Mouse (Mus musculus) limb, embryonic 14.5 days (tissue): Measurements from ENCODE around the gene Foxm1. TPM values are rescaled to one million over a fixed set of nuclear protein-coding genes. Genes with fewer than 3 reads are reported as not detected.

ENCODE experiments used
- ATAC-seq: fragments of 200-750 bp; cut with Nextera tagmentation; 2 replicates; pipeline ENCODE4 v1.8.0; 2017; ENCODE audit warnings: low read depth, moderate number of reproducible peaks, moderate TSS enrichment; ENCODE audit not compliant: low FRiP score
- DNase-seq: peaks from one replicate; pipeline ENCODE4 v3.0.0-alpha.2; 2015; ENCODE audit warnings: low spot score
- H3K27ac ChIP-seq: fragments of 300-500 bp; sonication (generic); replicated peaks from 2 replicates; pipeline ENCODE4 v1.5.1; 2014; ENCODE audit warnings: low read depth, mild to moderate bottlenecking, low read length, moderate library complexity, mixed read lengths
- H3K27me3 ChIP-seq: fragments of 300-500 bp; sonication (generic); 2 replicates; pipeline ENCODE4 v1.6.1; 2014; ENCODE audit warnings: low read length, mixed read lengths; ENCODE audit not compliant: control insufficient read depth, insufficient read depth
- H3K36me3 ChIP-seq: fragments of 300-500 bp; sonication (generic); 2 replicates; pipeline ENCODE4 v1.6.1; 2014; ENCODE audit warnings: mild to moderate bottlenecking, low read length, moderate library complexity, mixed read lengths; ENCODE audit not compliant: control insufficient read depth, insufficient read depth
- H3K4me1 ChIP-seq: fragments of 300-500 bp; sonication (generic); 2 replicates; pipeline ENCODE4 v1.6.1; 2014; ENCODE audit warnings: antibody characterized with exemption, low read length, mixed read lengths; ENCODE audit not compliant: control insufficient read depth, insufficient read depth
- H3K4me2 ChIP-seq: fragments of 300-500 bp; sonication (generic); replicated peaks from 2 replicates; pipeline ENCODE4 v1.6.1; 2014; ENCODE audit warnings: low read depth, mild to moderate bottlenecking, low read length, moderate library complexity; ENCODE audit not compliant: severe bottlenecking
- H3K4me3 ChIP-seq: fragments of 300-500 bp; sonication (generic); replicated peaks from 2 replicates; pipeline ENCODE4 v1.5.1; 2014; ENCODE audit warnings: low read length
- H3K9ac ChIP-seq: fragments of 300-500 bp; sonication (generic); 2 replicates; pipeline ENCODE4 v1.6.1; 2014; ENCODE audit warnings: mild to moderate bottlenecking, low read depth, low read length, moderate library complexity; ENCODE audit not compliant: severe bottlenecking
- H3K9me3 ChIP-seq: fragments of 300-500 bp; sonication (generic); 2 replicates; pipeline ENCODE4 v1.6.1; 2016; ENCODE audit warnings: low read length; ENCODE audit not compliant: control insufficient read depth
- POLR2A ChIP-seq: fragments of 200-500 bp; IDR thresholded peaks from 2 replicates; pipeline ENCODE4 v1.8.0; 2012; ENCODE audit warnings: inconsistent platforms, mild to moderate bottlenecking, moderate library complexity, borderline replicate concordance; ENCODE audit not compliant: insufficient read depth, insufficient read length; ENCODE audit errors: extremely low read depth
- WGBS: fragments of 180-500 bp; shearing (Covaris S2); extraction: QIAGEN DNeasy Blood & Tissue Kit; methylation state at CpG from one replicate; pipeline ENCODE4 v1.1.7; 2014; 5-methylcytosine and 5-hydroxymethylcytosine counted together
- polyA plus RNA-seq, 2 experiments: library from polyadenylated mRNA; depleted of rRNA in 1 of 2; stranded (reverse) in 1 of 2; unstranded in 1 of 2; fragments of >200 nt; fragmentation: Nextera tagmentation in 1 of 2; extraction: Ambion mirVana in 1 of 2; gene quantifications; 2 replicates each; pipeline versions ENCODE4 v1.2.1 to v1.2.3; 2012 to 2014

Foxm1 gene
- polyA plus RNA-seq, 2 experiments: 30.9 to 81.2 TPM

GRCm38 (mm10) chr6:128363007-128363825 is 449 bp downstream of the Foxm1 start:
- Histone ChIP-seq H3K9ac (peak overlapping the region; percentile 90), H3K27me3 (no peaks in the 10 kb centered on the region), H3K9me3 (no peaks in the 10 kb centered on the region), H3K4me2 (peak overlapping the region; percentile 93), H3K4me3 (peak overlapping the region; percentile 87), H3K36me3 (peaks cover 31% of the 10 kb centered on the region), H3K27ac (peak overlapping the region; percentile 93), H3K4me1 (peaks cover 12% of the 10 kb centered on the region)
- peak; percentile 34 for ATAC-seq
- WGBS: 3% methylated on average over 42 of the region's 46 CpGs
- TF ChIP-seq POLR2A: no peak
- DNase-seq: peak; percentile 58

GRCm38 (mm10) chr6:128364721-128365120 is 2.0 kb downstream of the Foxm1 start:
- no peak overlapping the region for H3K9ac ChIP-seq
- H3K36me3 ChIP-seq: peaks cover 38% of the 10 kb centered on the region
- H3K4me2 ChIP-seq: no peak overlapping the region
- no peaks in the 10 kb centered on the region for H3K27me3 ChIP-seq
- no peak for DNase-seq
- TF ChIP-seq POLR2A: no peak
- H3K4me3 ChIP-seq: no peak overlapping the region
- H3K27ac ChIP-seq: no peak overlapping the region
- no peak for ATAC-seq
- peaks cover 12% of the 10 kb centered on the region for H3K4me1 ChIP-seq
- WGBS: 84% methylated on average over 6 of the region's 6 CpGs
- no peaks in the 10 kb centered on the region for H3K9me3 ChIP-seq

GRCm38 (mm10) chr6:128366466-128366865 is 3.7 kb downstream of the Foxm1 start:
- H3K36me3 ChIP-seq: peaks cover 55% of the 10 kb centered on the region
- H3K4me2 ChIP-seq: no peak overlapping the region
- H3K9me3 ChIP-seq: no peaks in the 10 kb centered on the region
- H3K27me3 ChIP-seq: no peaks in the 10 kb centered on the region
- H3K27ac ChIP-seq: no peak overlapping the region
- H3K9ac ChIP-seq: no peak overlapping the region
- 96% methylated on average over 5 of the region's 5 CpGs for WGBS
- no peak for TF ChIP-seq POLR2A
- ATAC-seq (no peak), DNase-seq (no peak)
- H3K4me1 ChIP-seq: peaks cover 8% of the 10 kb centered on the region
- no peak overlapping the region for H3K4me3 ChIP-seq

GRCm38 (mm10) chr6:128370040-128370439 is 7.3 kb downstream of the Foxm1 start:
- H3K9me3 ChIP-seq: no peaks in the 10 kb centered on the region
- DNase-seq (no peak), ATAC-seq (no peak)
- H3K9ac ChIP-seq: no peak overlapping the region
- no peaks in the 10 kb centered on the region for H3K4me1 ChIP-seq
- 95% methylated on average over 5 of the region's 5 CpGs for WGBS
- peaks cover 91% of the 10 kb centered on the region for H3K36me3 ChIP-seq
- TF ChIP-seq POLR2A: no peak
- no peaks in the 10 kb centered on the region for H3K27me3 ChIP-seq
- H3K4me3 ChIP-seq: no peak overlapping the region
- H3K27ac ChIP-seq: no peak overlapping the region
- no peak overlapping the region for H3K4me2 ChIP-seq

GRCm38 (mm10) chr6:128375192-128375591 is 12.4 kb downstream of the Foxm1 start, which contains the start of the genes Tex52 and Gm44596:
Gene Tex52, plus strand, starts transcription at chr6:128375456.
Gene Gm44596, plus strand, starts transcription at chr6:128375503.
- Histone ChIP-seq H3K9me3 (no peaks in the 10 kb centered on the region), H3K4me1 (no peaks in the 10 kb centered on the region), H3K27me3 (no peaks in the 10 kb centered on the region), H3K9ac (no peak within 1 kb of the TSS), H3K4me2 (no peak within 1 kb of the TSS), H3K4me3 (no peak within 1 kb of the TSS), H3K36me3 (peaks cover 56% of the 10 kb centered on the region), H3K27ac (no peak within 1 kb of the TSS)
- no peak for DNase-seq
- 60% methylated on average over 6 of the region's 6 CpGs for WGBS
- peak; percentile 77 for ATAC-seq
- no peak for TF ChIP-seq POLR2A
